Mouse (Mus musculus): ENCODE measurements at regions not wholly inside any gene's neighbourhood (a gene's known extent, or its start where the extent isn't known, plus 50 kb on each side); places are given as distances from the start of the nearest gene placed in this dataset.

GRCm38 (mm10) chr2:92813028-92813427 is 101.9 kb upstream of the Syt13 start:
- TF ChIP-seq CTCF (IDR thresholded peaks at IDR 0.05; ENCODE audit: borderline replicate concordance, control insufficient read depth, extremely low read depth, insufficient read depth, low read length, poor library complexity) (no peak), POLR2A (IDR thresholded peaks at IDR 0.05; ENCODE audit: control insufficient read depth, extremely low read depth, insufficient read depth, low read length, poor library complexity) (no peak)

All from thymus, adult 2 months (tissue).